16 mouse cellular contexts compared by ENCODE assay signal in the genomic region with DNA sequence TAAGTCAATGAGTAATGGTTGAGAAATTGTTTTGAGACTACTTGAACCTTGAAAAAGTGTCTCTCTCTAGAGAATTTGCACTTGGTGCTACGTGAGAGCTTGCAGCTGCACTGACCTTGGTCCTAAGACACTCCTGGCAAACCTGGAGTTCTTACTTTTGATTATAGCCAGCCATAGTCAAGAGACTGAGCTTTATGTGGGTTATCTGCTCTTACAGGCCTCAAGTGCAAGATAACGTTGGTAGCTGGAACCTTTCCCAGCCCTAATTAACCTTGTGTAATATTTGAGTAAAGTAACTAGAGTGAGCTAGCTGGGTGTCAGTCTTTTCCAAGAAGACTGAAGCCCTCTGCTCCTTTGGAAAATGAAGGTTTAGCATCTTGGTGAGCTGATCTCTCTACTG. TPM values are rescaled to one million over a fixed set of nuclear protein-coding genes. Genes with fewer than 3 reads are reported as not detected.
DNase-seq lines count a peak whose midpoint lies in the region; ATAC-seq lines count a peak whose summit lies in the region.
"Had no signal": no experiment of that assay in that cellular context is flagged by ENCODE, and none has a peak within 500 bp of the region (broad histone marks: within the 10 kb centered on the region; RNA-seq: fewer than 3 reads in every experiment).

No protein-coding gene starts in this region.

- DNase-seq in heart, adult 11 months: no peak
- peak; percentile 25 to 63 for DNase-seq in lung, adult 18-20 months
- no peak for DNase-seq in cerebellum, adult 11 months
- no peak for DNase-seq in embryo, embryonic 10.5 days (ENCODE audit: low spot score)
- DNase-seq: adrenal gland, adult 8-10 months; kidney, postnatal 14 days; layer of hippocampus, postnatal 36 days; thymus, postnatal 36 days had no signal

- no peaks in the 10 kb centered on the region for H3K9me3 ChIP-seq in heart, embryonic 13.5 days
- H3K9me3 ChIP-seq in heart, embryonic 15.5 days (replicated peaks): no peaks in the 10 kb centered on the region
- H3K9me3 ChIP-seq in midbrain, embryonic 16.5 days (replicated peaks; ENCODE audit: control insufficient read depth, low read length, poor library complexity, severe bottlenecking): no peaks in the 10 kb centered on the region
- H3K9me3 ChIP-seq: forebrain, embryonic 10.5 days; hindbrain, embryonic 12.5 days; midbrain, embryonic 15.5 days had no signal

- H3K36me3 ChIP-seq in heart, embryonic 13.5 days: no peaks in the 10 kb centered on the region
- no peaks in the 10 kb centered on the region for H3K36me3 ChIP-seq in heart, embryonic 15.5 days
- no peaks in the 10 kb centered on the region for H3K36me3 ChIP-seq in midbrain, embryonic 16.5 days (ENCODE audit: control insufficient read depth, insufficient read depth, low read length)
- H3K36me3 ChIP-seq: forebrain, embryonic 10.5 days; hindbrain, embryonic 12.5 days; midbrain, embryonic 15.5 days had no signal

- no peak overlapping the region for H3K4me3 ChIP-seq in heart, embryonic 13.5 days
- H3K4me3 ChIP-seq in heart, embryonic 15.5 days: no peak overlapping the region
- no peak overlapping the region for H3K4me3 ChIP-seq in midbrain, embryonic 16.5 days (ENCODE audit: low read depth, low read length)
- H3K4me3 ChIP-seq: forebrain, embryonic 10.5 days; hindbrain, embryonic 12.5 days; midbrain, embryonic 15.5 days had no signal

- WGBS in heart, embryonic 13.5 days: 8% methylated on average over 2 of the region's 2 CpGs
- 20% methylated on average over 2 of the region's 2 CpGs for WGBS in heart, embryonic 15.5 days
- 72% methylated on average over 2 of the region's 2 CpGs for WGBS in midbrain, embryonic 16.5 days

- no peak for ATAC-seq in heart, embryonic 13.5 days (ENCODE audit: extremely low read depth, insufficient number of reproducible peaks, low FRiP score, low TSS enrichment)
- no peak; the same call in 1 of the 2 replicates for ATAC-seq in heart, embryonic 15.5 days (replicated peaks; ENCODE audit: insufficient number of reproducible peaks, insufficient read depth, low FRiP score, low read depth)
- peak; percentile 43; the same call in 1 of the 2 replicates for ATAC-seq in megakaryocyte-erythroid progenitor cell, adult 5-6 weeks (replicated peaks; ENCODE audit: low FRiP score, low TSS enrichment, poor library complexity, severe bottlenecking)
- ATAC-seq in midbrain, embryonic 16.5 days: no peak
- ATAC-seq: midbrain, embryonic 15.5 days; Patski had no signal

- H3K27me3 ChIP-seq in heart, embryonic 13.5 days (replicated peaks): no peaks in the 10 kb centered on the region
- H3K27me3 ChIP-seq in heart, embryonic 15.5 days: no peaks in the 10 kb centered on the region
- H3K27me3 ChIP-seq in midbrain, embryonic 16.5 days (ENCODE audit: control insufficient read depth, insufficient read depth, low read depth, low read length): no peaks in the 10 kb centered on the region
- H3K27me3 ChIP-seq: hindbrain, embryonic 12.5 days; midbrain, embryonic 15.5 days had no signal

- 0 out of 2 replicates have a peak overlapping the region, but pooled peaks have one; percentile 3 for H3K4me2 ChIP-seq in heart, embryonic 13.5 days
- no peak overlapping the region for H3K4me2 ChIP-seq in heart, embryonic 15.5 days
- H3K4me2 ChIP-seq in midbrain, embryonic 16.5 days (ENCODE audit: low read length): no peak overlapping the region
- H3K4me2 ChIP-seq: hindbrain, embryonic 12.5 days; midbrain, embryonic 15.5 days had no signal

- no peak overlapping the region for H3K9ac ChIP-seq in heart, embryonic 13.5 days
- no peak overlapping the region for H3K9ac ChIP-seq in heart, embryonic 15.5 days
- H3K9ac ChIP-seq in midbrain, embryonic 16.5 days (ENCODE audit: low read depth, low read length): no peak overlapping the region
- H3K9ac ChIP-seq: hindbrain, embryonic 12.5 days; midbrain, embryonic 15.5 days had no signal

- peak overlapping the region; percentile 78 for H3K27ac ChIP-seq in heart, embryonic 13.5 days (replicated peaks)
- peak overlapping the region; percentile 72 for H3K27ac ChIP-seq in heart, embryonic 15.5 days
- no peak overlapping the region for H3K27ac ChIP-seq in midbrain, embryonic 16.5 days (ENCODE audit: low read length)
- H3K27ac ChIP-seq: forebrain, embryonic 10.5 days; hindbrain, embryonic 12.5 days; midbrain, embryonic 15.5 days had no signal

- peaks cover 40% of the 10 kb centered on the region for H3K4me1 ChIP-seq in heart, embryonic 13.5 days
- H3K4me1 ChIP-seq in heart, embryonic 15.5 days (replicated peaks): peaks cover 29% of the 10 kb centered on the region
- no peaks in the 10 kb centered on the region for H3K4me1 ChIP-seq in midbrain, embryonic 16.5 days (ENCODE audit: control insufficient read depth, insufficient read depth, low read length)
- H3K4me1 ChIP-seq: forebrain, embryonic 10.5 days; hindbrain, embryonic 12.5 days; midbrain, embryonic 15.5 days had no signal

RNA-seq across cellular contexts. Expression of gene Kdm3a, which starts 25.5 kb away (rescaled TPM):
- polyA plus RNA-seq in heart, embryonic 13.5 days (2015; fragmentation: Nextera tagmentation; extraction: Ambion mirVana): 27.0 and 33.2 TPM in 2 replicates
- 30.3 and 36.8 TPM in 2 replicates for polyA plus RNA-seq in heart, embryonic 15.5 days (2015; fragmentation: Nextera tagmentation; extraction: Ambion mirVana)
- total RNA-seq in megakaryocyte-erythroid progenitor cell, adult 5-6 weeks (2014; fragmentation: Nextera tagmentation): 43.2 and 44.9 TPM in 2 replicates
- 24.1 and 30.4 TPM in 2 replicates for total RNA-seq in megakaryocyte-erythroid progenitor cell, adult 5-6 weeks (2017)
- 33.7 and 40.9 TPM in 2 replicates for polyA plus RNA-seq in midbrain, embryonic 16.5 days (2015; fragmentation: Nextera tagmentation; extraction: Ambion mirVana)

RNA-seq across cellular contexts. Expression of gene Reep1, which starts 49.1 kb away (rescaled TPM):
- polyA plus RNA-seq in heart, embryonic 13.5 days (2015; fragmentation: Nextera tagmentation; extraction: Ambion mirVana): 17.9 and 18.6 TPM in 2 replicates
- polyA plus RNA-seq in heart, embryonic 15.5 days (2015; fragmentation: Nextera tagmentation; extraction: Ambion mirVana): 18.0 and 21.5 TPM in 2 replicates
- not detected in 2 replicates for total RNA-seq in megakaryocyte-erythroid progenitor cell, adult 5-6 weeks (2014; fragmentation: Nextera tagmentation)
- total RNA-seq in megakaryocyte-erythroid progenitor cell, adult 5-6 weeks (2017): 0.34 TPM in 1 of 2 replicates, not detected in the other
- polyA plus RNA-seq in midbrain, embryonic 16.5 days (2015; fragmentation: Nextera tagmentation; extraction: Ambion mirVana): 331 and 350 TPM in 2 replicates

Comparison
In these comparisons a context has a peak if more than half of its experiments do, and no peak if none do; other contexts are left out.
1. DNase-seq: peak in lung, adult 18-20 months (2 of 2); none in heart, adult 11 months (single experiment), cerebellum, adult 11 months (single experiment) and embryo, embryonic 10.5 days (single experiment).
2. RNA of gene Reep1, which starts 49.1 kb away (polyA plus RNA-seq): 331 to 350 TPM in midbrain, embryonic 16.5 days; 18.0 to 21.5 TPM in heart, embryonic 15.5 days and 17.9 to 18.6 TPM in heart, embryonic 13.5 days; every median in the first group is over 10 times any median in the second.